Comparison of ENCODE assay signal across 9 mouse cellular contexts in the genomic region with DNA sequence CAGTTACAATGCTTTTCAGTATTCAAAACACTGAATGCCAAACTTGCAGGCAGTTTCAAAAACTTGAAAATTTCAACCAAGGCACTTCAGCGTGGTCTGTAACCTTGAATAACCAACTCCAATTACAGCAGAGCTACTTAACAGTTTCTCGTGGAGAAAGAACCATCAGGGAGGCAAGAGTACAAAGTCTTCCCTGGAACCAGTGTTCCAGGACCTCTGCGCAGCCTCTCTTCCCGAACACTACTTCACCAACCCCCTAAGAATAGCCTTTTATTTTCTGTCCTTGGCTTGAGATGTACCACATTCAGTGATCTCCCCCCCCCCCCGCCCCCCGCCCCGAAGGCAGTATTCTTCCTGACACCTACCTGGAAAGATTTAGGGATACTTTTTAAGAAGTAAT. TPM values are rescaled to one million over a fixed set of nuclear protein-coding genes. Genes with fewer than 3 reads are reported as not detected.
DNase-seq lines count a peak whose midpoint lies in the region; ATAC-seq lines count a peak whose summit lies in the region.
"Had no signal": no experiment of that assay in that cellular context is flagged by ENCODE, and none has a peak within 500 bp of the region (broad histone marks: within the 10 kb centered on the region; RNA-seq: fewer than 3 reads in every experiment).

No protein-coding gene starts in this region.

- 5% methylated on average over 7 of the region's 7 CpGs for WGBS in embryonic facial prominence, embryonic 12.5 days
- WGBS in midbrain, embryonic 13.5 days = 3% methylated on average over 7 of the region's 7 CpGs

- ATAC-seq in embryonic facial prominence, embryonic 12.5 days (ENCODE audit: insufficient number of reproducible peaks, insufficient read depth, low FRiP score, low TSS enrichment) = no peak
- ATAC-seq in midbrain, embryonic 13.5 days = no peak

- H3K27ac ChIP-seq in embryonic facial prominence, embryonic 12.5 days = no peak overlapping the region
- H3K27ac ChIP-seq in midbrain, embryonic 13.5 days = no peak overlapping the region

- H3K9me3 ChIP-seq in embryonic facial prominence, embryonic 12.5 days = no peaks in the 10 kb centered on the region
- H3K9me3 ChIP-seq in midbrain, embryonic 13.5 days = no peaks in the 10 kb centered on the region

- peak overlapping the region; percentile 74 for H3K4me2 ChIP-seq in embryonic facial prominence, embryonic 12.5 days (replicated peaks)
- H3K4me2 ChIP-seq in midbrain, embryonic 13.5 days (replicated peaks) = peak overlapping the region; percentile 70

- peak; percentile 19 for DNase-seq in embryo, embryonic 9.5 days (ENCODE audit: extremely low spot score)
- DNase-seq in embryo, embryonic 11 days = no peak
- DNase-seq in kidney, adult 8-10 months = peak; percentile 22 to 39
- no peak for DNase-seq in right cerebral cortex, postnatal 4 days
- DNase-seq in adrenal gland, adult 2 months = no peak
- DNase-seq in spleen, postnatal 10 days (ENCODE audit: low spot score in 2 of 2) = no peak
- DNase-seq: cerebellum, adult 8-10 months had no signal

- no peaks in the 10 kb centered on the region for H3K27me3 ChIP-seq in embryonic facial prominence, embryonic 12.5 days
- H3K27me3 ChIP-seq in midbrain, embryonic 13.5 days = no peaks in the 10 kb centered on the region

- H3K9ac ChIP-seq in embryonic facial prominence, embryonic 12.5 days = peak overlapping the region; percentile 93
- peak overlapping the region; percentile 93 for H3K9ac ChIP-seq in midbrain, embryonic 13.5 days (replicated peaks)

- peaks cover 3% of the 10 kb centered on the region; the same call in 1 of the 2 replicates for H3K36me3 ChIP-seq in embryonic facial prominence, embryonic 12.5 days
- H3K36me3 ChIP-seq in midbrain, embryonic 13.5 days = 0 out of 2 replicates have a peak, but pooled peaks cover 6% of the 10 kb centered on the region

- H3K4me3 ChIP-seq in embryonic facial prominence, embryonic 12.5 days = peak overlapping the region; percentile 98
- peak overlapping the region; percentile 87 for H3K4me3 ChIP-seq in midbrain, embryonic 13.5 days (replicated peaks)

- H3K4me1 ChIP-seq in embryonic facial prominence, embryonic 12.5 days = peaks cover 13% of the 10 kb centered on the region
- peaks cover 36% of the 10 kb centered on the region for H3K4me1 ChIP-seq in midbrain, embryonic 13.5 days (replicated peaks)

RNA-seq across cellular contexts. Expression of gene Pik3c2a, which starts 1.0 kb away (rescaled TPM):
- 35.4 and 40.4 TPM in 2 replicates for polyA plus RNA-seq in embryonic facial prominence, embryonic 12.5 days (2016; fragmentation: Nextera tagmentation; extraction: Ambion mirVana)
- polyA plus RNA-seq in midbrain, embryonic 13.5 days (2015; fragmentation: Nextera tagmentation; extraction: Ambion mirVana) = 20.4 and 22.3 TPM in 2 replicates
- total RNA-seq in adrenal gland, adult 2 months (2021) = 10 to 100 TPM; 26.2 to 31.8 TPM
- 0.74 and 0.98 TPM in 2 replicates for polyA plus RNA-seq in adrenal gland, adult 2 months (2012; rRNA removed)

Comparison
In these comparisons a context has a peak if more than half of its experiments do, and no peak if none do; other contexts are left out.
1. DNase-seq: peak in embryo, embryonic 9.5 days (single experiment) and kidney, adult 8-10 months (2 of 2); none in embryo, embryonic 11 days (single experiment), right cerebral cortex, postnatal 4 days (single experiment), adrenal gland, adult 2 months (single experiment) and spleen, postnatal 10 days (0 of 2).
2. RNA of gene Pik3c2a, which starts 1.0 kb away (polyA plus RNA-seq): 35.4 to 40.4 TPM in embryonic facial prominence, embryonic 12.5 days and 20.4 to 22.3 TPM in midbrain, embryonic 13.5 days; 0.74 to 0.98 TPM in adrenal gland, adult 2 months; every median in the first group is over 10 times any median in the second.